Mouse (Mus musculus): ENCODE measurements around the gene Scgb1c1. TPM values are rescaled to one million over a fixed set of nuclear protein-coding genes. Genes with fewer than 3 reads are reported as not detected.

Gene Scgb1c1
- not detected in 2 replicates for polyA plus RNA-seq (2014; fragmentation: Nextera tagmentation; extraction: Ambion mirVana)

DNA sequence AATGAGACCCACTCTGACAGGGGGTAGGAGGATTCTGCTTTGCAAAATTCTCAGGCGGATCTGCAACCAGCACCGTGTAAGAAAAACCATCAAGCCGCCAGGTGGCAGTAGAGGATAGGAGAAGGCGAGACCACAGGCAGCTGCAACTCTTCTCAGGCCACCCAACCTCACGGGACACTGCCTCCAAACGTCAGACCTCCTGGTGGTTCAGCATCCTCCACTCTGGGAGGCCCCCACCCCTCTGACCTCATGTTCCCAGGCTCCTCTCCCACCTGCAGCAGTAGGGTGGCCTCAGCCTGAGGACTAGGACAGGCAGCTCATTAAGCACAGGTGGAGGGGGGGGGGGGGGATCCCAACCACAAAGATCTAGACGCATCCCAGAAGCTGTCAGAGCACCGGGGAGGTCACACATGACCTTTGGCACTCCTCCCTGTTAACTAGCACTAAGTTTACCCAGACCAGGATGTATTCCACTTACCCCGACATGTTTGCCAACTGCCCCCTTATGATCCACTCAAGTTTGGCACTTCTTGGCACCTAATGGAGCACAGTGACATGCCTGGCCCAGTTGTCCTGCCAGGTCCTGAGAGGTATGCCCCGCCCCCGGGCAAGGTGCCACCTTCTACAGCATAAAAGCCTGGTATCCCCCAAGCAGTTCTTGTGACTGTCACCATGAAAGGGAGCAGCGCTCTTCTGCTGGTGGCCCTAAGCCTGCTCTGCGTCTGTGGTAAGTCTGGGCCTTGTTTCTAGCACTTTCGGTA, at the start of gene Scgb1c1:
Gene Scgb1c1, plus strand, starts transcription at position 643 of the 761 bp plus-strand sequence.
- no peak within 1 kb of the TSS for H3K4me2 ChIP-seq (ENCODE audit: low read depth, low read length)
- H3K9me3 ChIP-seq (replicated peaks; ENCODE audit: control insufficient read depth, low read length) = no peaks in the 10 kb centered on the region
- ATAC-seq (replicated peaks; ENCODE audit: insufficient number of reproducible peaks, low FRiP score, low TSS enrichment, low read depth) = peak; percentile 86
- H3K27ac ChIP-seq (replicated peaks; ENCODE audit: low read depth, low read length) = no peak within 1 kb of the TSS
- no peak within 1 kb of the TSS for H3K9ac ChIP-seq (replicated peaks; ENCODE audit: low read length)
- DNase-seq (ENCODE audit: low spot score) = peak; percentile 91
- WGBS = 33% methylated on average over 14 of the region's 14 CpGs
- H3K36me3 ChIP-seq (replicated peaks; ENCODE audit: control insufficient read depth, insufficient read depth, low read depth, low read length) = no peaks in the 10 kb centered on the region
- 0 out of 2 replicates have a peak, but pooled peaks cover 2% of the 10 kb centered on the region for H3K27me3 ChIP-seq (ENCODE audit: control insufficient read depth, insufficient read depth, low read length)
- H3K4me1 ChIP-seq (ENCODE audit: control insufficient read depth, insufficient read depth, low read length) = no peaks in the 10 kb centered on the region
- no peak within 1 kb of the TSS for H3K4me3 ChIP-seq (ENCODE audit: low read depth, low read length)

DNA sequence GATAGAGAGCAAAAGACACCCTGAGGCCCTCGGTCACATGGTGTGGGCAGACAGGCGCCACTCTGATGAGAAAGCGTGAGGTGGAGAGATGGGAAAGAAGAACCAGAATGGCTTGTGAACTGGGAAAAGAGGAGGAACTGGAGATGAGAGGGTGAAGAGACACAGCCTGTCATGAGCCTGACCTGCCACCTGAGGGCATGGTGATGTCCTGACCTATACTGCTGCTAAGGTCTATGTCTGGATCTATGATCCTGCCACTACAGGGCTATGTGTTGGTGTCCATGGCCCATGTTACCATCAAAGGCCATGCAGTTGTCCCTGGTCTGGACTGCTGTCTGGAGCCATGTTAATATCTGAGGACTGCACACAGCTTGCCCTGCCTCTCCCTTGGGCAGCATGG, 47.7 kb upstream of the Scgb1c1 start:
- Histone ChIP-seq H3K4me2 (ENCODE audit: low read depth, low read length) (no peak overlapping the region), H3K9me3 (replicated peaks; ENCODE audit: control insufficient read depth, low read length) (no peaks in the 10 kb centered on the region), H3K36me3 (replicated peaks; ENCODE audit: control insufficient read depth, insufficient read depth, low read depth, low read length) (no peaks in the 10 kb centered on the region), H3K4me3 (ENCODE audit: low read depth, low read length) (no peak overlapping the region), H3K9ac (replicated peaks; ENCODE audit: low read length) (no peak overlapping the region), H3K27me3 (ENCODE audit: control insufficient read depth, insufficient read depth, low read length) (no peaks in the 10 kb centered on the region), H3K27ac (replicated peaks; ENCODE audit: low read depth, low read length) (no peak overlapping the region), H3K4me1 (ENCODE audit: control insufficient read depth, insufficient read depth, low read length) (no peaks in the 10 kb centered on the region)
- ATAC-seq (replicated peaks; ENCODE audit: insufficient number of reproducible peaks, low FRiP score, low TSS enrichment, low read depth) = no peak
- 79% methylated on average over 3 of the region's 3 CpGs for WGBS
- no peak for DNase-seq (ENCODE audit: low spot score)

DNA sequence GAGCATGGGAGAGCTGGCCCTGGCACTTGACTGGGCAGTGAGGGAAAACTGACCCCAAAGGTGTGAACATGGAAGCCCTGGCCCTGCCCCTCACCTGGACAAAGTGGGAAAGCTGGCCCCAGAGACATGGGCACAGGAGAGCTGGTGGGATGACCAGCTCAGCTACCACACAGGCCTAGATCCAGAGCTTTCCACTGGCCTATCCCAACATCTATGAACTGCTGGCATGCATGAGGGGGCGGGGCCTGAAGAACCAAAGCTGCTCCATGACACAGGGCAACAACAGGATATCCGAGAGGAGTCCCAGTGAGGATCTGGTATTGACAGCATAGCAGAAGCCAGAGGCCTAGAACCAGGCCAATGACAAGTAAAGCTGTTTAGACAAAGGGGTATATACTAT, 47.1 kb upstream of the Scgb1c1 start:
- DNase-seq (ENCODE audit: low spot score) (no peak), ATAC-seq (replicated peaks; ENCODE audit: insufficient number of reproducible peaks, low FRiP score, low TSS enrichment, low read depth) (no peak)
- no peaks in the 10 kb centered on the region for H3K36me3 ChIP-seq (replicated peaks; ENCODE audit: control insufficient read depth, insufficient read depth, low read depth, low read length)
- H3K4me1 ChIP-seq (ENCODE audit: control insufficient read depth, insufficient read depth, low read length) = no peaks in the 10 kb centered on the region
- H3K4me2 ChIP-seq (ENCODE audit: low read depth, low read length) = no peak overlapping the region
- no peak overlapping the region for H3K27ac ChIP-seq (replicated peaks; ENCODE audit: low read depth, low read length)
- WGBS = 66% methylated on average over 2 of the region's 2 CpGs
- H3K9ac ChIP-seq (replicated peaks; ENCODE audit: low read length) = no peak overlapping the region
- H3K9me3 ChIP-seq (replicated peaks; ENCODE audit: control insufficient read depth, low read length) = no peaks in the 10 kb centered on the region
- no peak overlapping the region for H3K4me3 ChIP-seq (ENCODE audit: low read depth, low read length)
- no peaks in the 10 kb centered on the region for H3K27me3 ChIP-seq (ENCODE audit: control insufficient read depth, insufficient read depth, low read length)

DNA sequence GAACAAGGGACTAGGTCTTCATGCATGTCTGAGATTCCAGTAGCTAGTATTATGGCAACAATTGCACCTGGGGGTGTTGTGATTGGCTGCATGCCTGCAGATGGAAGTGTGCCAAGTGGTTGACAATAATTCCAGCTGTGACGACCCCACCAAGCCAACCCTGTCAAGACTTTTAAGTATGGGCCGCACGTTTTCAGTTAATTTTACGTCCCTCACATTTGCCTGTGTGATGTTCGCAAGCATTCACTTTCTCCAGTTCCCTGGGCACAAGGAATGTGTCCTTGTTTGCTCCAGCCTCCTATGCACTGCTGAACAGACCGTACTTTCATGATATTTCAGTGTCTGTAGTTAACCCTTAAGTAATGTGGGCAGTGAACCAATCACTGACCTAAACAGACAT, 42.7 kb upstream of the Scgb1c1 start:
- Histone ChIP-seq H3K4me1 (ENCODE audit: control insufficient read depth, insufficient read depth, low read length) (no peaks in the 10 kb centered on the region), H3K4me2 (ENCODE audit: low read depth, low read length) (no peak overlapping the region), H3K27me3 (ENCODE audit: control insufficient read depth, insufficient read depth, low read length) (no peaks in the 10 kb centered on the region), H3K9me3 (replicated peaks; ENCODE audit: control insufficient read depth, low read length) (no peaks in the 10 kb centered on the region), H3K27ac (replicated peaks; ENCODE audit: low read depth, low read length) (no peak overlapping the region), H3K4me3 (ENCODE audit: low read depth, low read length) (no peak overlapping the region), H3K9ac (replicated peaks; ENCODE audit: low read length) (no peak overlapping the region), H3K36me3 (replicated peaks; ENCODE audit: control insufficient read depth, insufficient read depth, low read depth, low read length) (no peaks in the 10 kb centered on the region)
- no peak for ATAC-seq (replicated peaks; ENCODE audit: insufficient number of reproducible peaks, low FRiP score, low TSS enrichment, low read depth)
- no peak for DNase-seq (ENCODE audit: low spot score)
- WGBS = 75% methylated on average over 6 of the region's 6 CpGs

- H3K4me1 ChIP-seq (ENCODE audit: control insufficient read depth, insufficient read depth, low read length) = no peaks in the 10 kb centered on the region
- 0 out of 2 replicates have a peak, but pooled peaks have one; percentile 48 for ATAC-seq (replicated peaks; ENCODE audit: insufficient number of reproducible peaks, low FRiP score, low TSS enrichment, low read depth)
- H3K9me3 ChIP-seq (replicated peaks; ENCODE audit: control insufficient read depth, low read length) = no peaks in the 10 kb centered on the region
- H3K4me3 ChIP-seq (ENCODE audit: low read depth, low read length) = no peak overlapping the region
- no peak overlapping the region for H3K9ac ChIP-seq (replicated peaks; ENCODE audit: low read length)
- H3K36me3 ChIP-seq (replicated peaks; ENCODE audit: control insufficient read depth, insufficient read depth, low read depth, low read length) = no peaks in the 10 kb centered on the region
- 8% methylated on average over 1 of the region's 1 CpGs for WGBS
- no peaks in the 10 kb centered on the region for H3K27me3 ChIP-seq (ENCODE audit: control insufficient read depth, insufficient read depth, low read length)
- H3K4me2 ChIP-seq (ENCODE audit: low read depth, low read length) = no peak overlapping the region
- H3K27ac ChIP-seq (replicated peaks; ENCODE audit: low read depth, low read length) = no peak overlapping the region
- DNase-seq (ENCODE audit: low spot score) = peak; percentile 47
Measured at GRCm38 (mm10) chr7:140805704-140806103, 39.6 kb upstream of the Scgb1c1 start.

DNA sequence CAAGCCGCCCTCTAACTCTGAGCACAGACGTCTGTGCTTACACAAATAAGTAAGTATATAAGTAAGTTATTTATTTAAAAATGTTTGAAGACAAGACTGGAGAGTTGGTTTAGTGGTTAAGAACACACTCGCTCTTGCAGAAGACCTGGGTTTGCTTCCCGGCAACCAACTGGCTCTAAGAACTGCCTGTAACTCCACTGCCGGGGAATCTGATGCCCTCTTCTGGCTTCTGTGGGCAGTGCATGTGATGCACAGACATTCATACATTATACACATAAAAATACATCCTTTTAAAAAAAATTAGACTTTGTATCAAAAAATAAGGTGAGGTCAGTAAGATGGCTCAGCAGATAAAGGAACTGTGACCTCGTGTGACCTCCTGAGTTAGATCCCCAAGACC, 34.9 kb upstream of the Scgb1c1 start:
- DNase-seq (ENCODE audit: low spot score) = no peak

DNA sequence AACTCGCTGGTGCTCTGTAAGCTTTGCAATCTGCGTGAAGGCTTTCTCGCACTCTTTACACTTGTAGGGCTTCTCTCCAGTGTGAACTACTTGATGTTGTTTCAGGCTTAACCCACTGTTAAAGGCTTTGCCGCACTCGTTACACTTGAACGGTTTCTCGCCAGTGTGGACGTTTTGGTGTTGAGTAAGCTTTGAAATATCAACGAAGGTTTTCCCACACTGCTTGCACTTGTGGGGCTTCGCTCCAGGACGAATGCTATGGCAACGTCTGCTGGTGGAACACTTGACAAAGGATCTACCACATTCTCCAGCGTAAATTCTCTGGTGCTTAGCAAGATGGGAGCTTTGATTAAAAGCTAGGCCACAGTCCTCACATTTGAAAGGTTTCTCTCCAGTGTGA, 33.6 kb upstream of the Scgb1c1 start:
- H3K9me3 ChIP-seq (replicated peaks; ENCODE audit: control insufficient read depth, low read length) = no peaks in the 10 kb centered on the region
- H3K4me3 ChIP-seq (ENCODE audit: low read depth, low read length) = no peak overlapping the region
- no peaks in the 10 kb centered on the region for H3K4me1 ChIP-seq (ENCODE audit: control insufficient read depth, insufficient read depth, low read length)
- H3K9ac ChIP-seq (replicated peaks; ENCODE audit: low read length) = no peak overlapping the region
- H3K36me3 ChIP-seq (replicated peaks; ENCODE audit: control insufficient read depth, insufficient read depth, low read depth, low read length) = no peaks in the 10 kb centered on the region
- H3K4me2 ChIP-seq (ENCODE audit: low read depth, low read length) = no peak overlapping the region
- no peak overlapping the region for H3K27ac ChIP-seq (replicated peaks; ENCODE audit: low read depth, low read length)
- 87% methylated on average over 13 of the region's 13 CpGs for WGBS
- no peaks in the 10 kb centered on the region for H3K27me3 ChIP-seq (ENCODE audit: control insufficient read depth, insufficient read depth, low read length)
- ATAC-seq (replicated peaks; ENCODE audit: insufficient number of reproducible peaks, low FRiP score, low TSS enrichment, low read depth) (no peak), DNase-seq (ENCODE audit: low spot score) (no peak)

More for the DNA sequence above, 34.9 kb upstream of the Scgb1c1 start:
- no peaks in the 10 kb centered on the region for H3K36me3 ChIP-seq (replicated peaks; ENCODE audit: control insufficient read depth, insufficient read depth, low read depth, low read length)
- ATAC-seq (replicated peaks; ENCODE audit: insufficient number of reproducible peaks, low FRiP score, low TSS enrichment, low read depth) = no peak
- no peak overlapping the region for H3K4me3 ChIP-seq (ENCODE audit: low read depth, low read length)
- 89% methylated on average over 6 of the region's 6 CpGs for WGBS
- H3K9me3 ChIP-seq (replicated peaks; ENCODE audit: control insufficient read depth, low read length) = no peaks in the 10 kb centered on the region
- no peak overlapping the region for H3K9ac ChIP-seq (replicated peaks; ENCODE audit: low read length)
- no peaks in the 10 kb centered on the region for H3K27me3 ChIP-seq (ENCODE audit: control insufficient read depth, insufficient read depth, low read length)
- no peak overlapping the region for H3K4me2 ChIP-seq (ENCODE audit: low read depth, low read length)
- no peak overlapping the region for H3K27ac ChIP-seq (replicated peaks; ENCODE audit: low read depth, low read length)
- no peaks in the 10 kb centered on the region for H3K4me1 ChIP-seq (ENCODE audit: control insufficient read depth, insufficient read depth, low read length)

GRCm38 (mm10) chr7:140812850-140813249, 32.5 kb upstream of the Scgb1c1 start:
- Histone ChIP-seq H3K4me2 (ENCODE audit: low read depth, low read length) (no peak overlapping the region), H3K4me3 (ENCODE audit: low read depth, low read length) (no peak overlapping the region), H3K36me3 (replicated peaks; ENCODE audit: control insufficient read depth, insufficient read depth, low read depth, low read length) (no peaks in the 10 kb centered on the region), H3K27me3 (ENCODE audit: control insufficient read depth, insufficient read depth, low read length) (no peaks in the 10 kb centered on the region), H3K4me1 (ENCODE audit: control insufficient read depth, insufficient read depth, low read length) (no peaks in the 10 kb centered on the region), H3K9me3 (replicated peaks; ENCODE audit: control insufficient read depth, low read length) (no peaks in the 10 kb centered on the region), H3K27ac (replicated peaks; ENCODE audit: low read depth, low read length) (no peak overlapping the region), H3K9ac (replicated peaks; ENCODE audit: low read length) (no peak overlapping the region)
- DNase-seq (ENCODE audit: low spot score) (no peak), ATAC-seq (replicated peaks; ENCODE audit: insufficient number of reproducible peaks, low FRiP score, low TSS enrichment, low read depth) (no peak)
- WGBS = 92% methylated on average over 12 of the region's 12 CpGs

Measured in embryonic facial prominence, embryonic 11.5 days (tissue).